Mouse (Mus musculus): ENCODE measurements around the gene Lmbr1.
A peak's percentile ranks its signal among the peaks of the same experiment; 100 is the strongest.
"Not testable (repeated sequence)": the region's sequence is repeated elsewhere in the genome, so short reads cannot be mapped to it uniquely, and the experiment has no call there.

Gene Lmbr1

DNA sequence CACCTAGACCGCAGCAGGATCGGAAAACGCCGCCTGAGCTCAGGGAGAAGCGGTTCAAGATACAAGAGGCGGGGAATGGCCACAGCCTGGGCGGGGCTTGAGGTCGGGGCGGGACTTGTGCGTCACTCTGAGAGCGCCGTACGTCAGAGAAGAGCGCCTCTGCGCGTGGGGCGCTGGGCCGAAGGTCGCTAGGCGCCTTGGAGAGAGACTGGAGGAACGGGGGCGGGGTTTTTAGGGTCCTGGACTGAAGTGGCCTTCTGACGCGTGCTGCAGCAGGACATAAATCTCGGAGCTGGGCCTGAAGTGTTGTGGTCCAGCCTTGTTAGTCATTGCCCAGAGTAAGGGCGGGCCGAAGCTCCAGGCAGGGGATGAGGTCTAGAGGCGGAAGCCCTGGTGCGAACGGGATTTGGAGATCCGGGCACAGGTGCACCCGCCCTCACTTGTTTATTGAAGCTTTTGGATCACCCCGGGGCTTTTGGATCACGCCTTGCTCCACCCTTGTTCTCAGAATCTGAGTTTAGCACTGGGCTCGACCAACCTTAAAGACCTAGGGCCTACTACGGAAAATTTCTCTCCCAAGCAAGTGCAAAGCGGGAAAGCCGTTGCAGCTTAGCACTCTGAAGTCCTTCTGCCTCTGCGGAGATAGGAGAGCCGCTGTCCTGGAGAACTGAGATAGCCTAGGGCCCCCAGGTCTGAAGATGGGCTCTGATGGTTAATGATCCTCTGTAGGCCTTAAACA, at the start of gene Lmbr1:
Lmbr1 (minus strand) TSS at position 93 of the 739 bp plus-strand sequence.
- peak; percentile 91 for DNase-seq (ENCODE audit: low spot score)

GRCm38 (mm10) chr5:29423330-29423729, 45.1 kb upstream of the Lmbr1 start:
- DNase-seq (ENCODE audit: low spot score): not testable (repeated sequence)

GRCm38 (mm10) chr5:29413041-29413440, 34.9 kb upstream of the Lmbr1 start:
- no peak for DNase-seq (ENCODE audit: low spot score)

- DNase-seq (ENCODE audit: low spot score): no peak
Observed at GRCm38 (mm10) chr5:29410854-29411253, 32.7 kb upstream of the Lmbr1 start.

GRCm38 (mm10) chr5:29398427-29398826, 20.2 kb upstream of the Lmbr1 start:
- no peak for DNase-seq (ENCODE audit: low spot score)

GRCm38 (mm10) chr5:29388944-29389765, 11.0 kb upstream of the Lmbr1 start:
- peak; percentile 68 for DNase-seq (ENCODE audit: low spot score)

- DNase-seq (ENCODE audit: low spot score): peak; percentile 44
Observed at GRCm38 (mm10) chr5:29388181-29388943, 10.2 kb upstream of the Lmbr1 start.

- no peak for DNase-seq (ENCODE audit: low spot score)
Observed at GRCm38 (mm10) chr5:29387591-29387990, 9.4 kb upstream of the Lmbr1 start.

- no peak for DNase-seq (ENCODE audit: low spot score)
Observed at GRCm38 (mm10) chr5:29382776-29383175, 4.6 kb upstream of the Lmbr1 start.

DNA sequence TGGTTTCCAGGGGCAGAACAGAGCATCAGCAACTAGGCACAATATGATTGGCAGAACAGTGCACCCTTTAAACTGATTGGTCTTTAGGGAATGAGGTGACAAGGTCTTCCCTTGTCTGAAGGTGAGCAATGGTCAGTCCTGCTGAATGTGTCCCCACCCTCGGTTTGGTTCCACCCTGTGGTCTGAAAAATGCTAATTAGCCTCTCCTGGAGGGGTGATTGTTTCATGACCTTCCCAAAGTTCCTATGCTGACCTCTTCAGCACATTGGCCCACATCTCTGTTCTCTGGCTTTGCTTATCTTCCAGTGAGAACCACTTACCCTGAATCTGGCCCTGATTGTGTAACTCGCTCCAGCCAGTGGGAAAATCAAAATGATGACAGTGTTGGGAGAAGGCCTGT, 1.9 kb upstream of the Lmbr1 start:
- no peak for DNase-seq (ENCODE audit: low spot score)

DNA sequence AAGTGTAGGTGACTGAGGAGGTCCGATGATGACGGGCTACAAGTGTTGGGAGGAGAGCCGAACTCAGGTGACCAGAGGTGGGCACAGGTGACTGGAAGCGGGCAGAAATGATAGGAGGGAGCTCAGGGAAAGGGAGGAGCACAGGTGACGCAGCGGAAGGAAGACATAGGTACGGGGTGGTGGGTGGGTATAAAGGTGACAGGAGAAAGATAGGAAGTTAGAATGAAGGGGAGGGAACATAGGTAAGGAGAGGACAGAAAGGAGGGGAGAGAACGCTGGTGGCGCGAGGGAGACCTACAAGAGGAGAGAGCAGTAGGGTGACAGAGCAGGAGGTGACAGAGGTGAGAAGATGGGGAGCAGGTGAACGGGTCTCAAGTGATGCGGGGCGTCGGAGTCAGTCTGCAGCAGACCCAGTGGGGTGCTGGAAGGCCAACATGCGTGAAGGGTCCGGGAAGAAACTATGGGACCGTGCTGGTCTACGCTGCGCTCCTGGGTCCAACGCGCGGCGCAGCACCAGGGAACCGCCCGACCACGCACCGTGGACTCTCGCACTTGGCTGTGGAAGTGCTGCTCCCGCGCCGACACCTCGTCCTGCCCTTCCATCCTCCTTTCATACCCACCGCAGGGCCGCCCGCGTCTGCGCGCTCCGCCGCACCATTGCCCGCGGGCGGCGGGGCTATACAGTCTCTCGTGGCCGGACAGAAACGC, 446 bp downstream of the Lmbr1 start:
- DNase-seq (ENCODE audit: low spot score): peak; percentile 69

DNA sequence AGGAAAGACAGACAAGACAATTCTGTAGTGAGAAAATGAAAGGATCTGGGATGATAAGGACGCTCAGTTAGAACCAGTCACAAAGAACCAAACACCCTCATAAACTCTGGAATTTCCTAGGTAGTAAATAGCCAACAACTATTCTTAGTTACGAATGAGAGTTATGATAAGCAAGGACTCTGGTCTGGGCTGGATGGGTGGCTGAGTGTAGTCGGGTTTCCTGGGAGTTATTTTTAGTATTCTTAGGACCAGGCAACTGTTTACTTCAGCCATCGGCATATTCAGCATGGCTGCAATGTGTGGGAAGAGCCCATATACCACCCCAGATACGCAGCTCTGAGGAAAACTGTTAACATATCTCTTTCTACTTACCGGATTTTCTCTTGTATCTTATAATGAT, 14.7 kb downstream of the Lmbr1 start:
- DNase-seq (ENCODE audit: low spot score): no peak

DNA sequence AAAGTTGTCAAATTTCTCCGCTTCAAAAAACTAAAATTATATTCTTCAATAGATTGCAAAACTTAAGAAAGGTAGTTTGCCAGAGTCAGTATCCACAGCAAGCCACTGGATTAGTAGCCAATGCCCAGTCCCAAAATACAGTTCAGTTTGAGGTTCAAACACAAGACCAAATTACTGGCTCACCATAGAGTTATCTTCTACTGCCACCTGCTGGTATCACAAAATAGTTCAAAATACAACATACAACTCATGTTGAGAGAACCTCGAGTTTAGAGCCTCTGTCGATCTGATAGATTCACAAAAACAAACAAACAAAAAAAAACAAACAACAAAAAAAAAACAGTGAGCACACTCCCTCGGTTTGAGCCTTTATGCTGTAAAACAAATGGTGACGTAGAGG, 42.4 kb downstream of the Lmbr1 start:
- DNase-seq (ENCODE audit: low spot score): peak; percentile 19

DNA sequence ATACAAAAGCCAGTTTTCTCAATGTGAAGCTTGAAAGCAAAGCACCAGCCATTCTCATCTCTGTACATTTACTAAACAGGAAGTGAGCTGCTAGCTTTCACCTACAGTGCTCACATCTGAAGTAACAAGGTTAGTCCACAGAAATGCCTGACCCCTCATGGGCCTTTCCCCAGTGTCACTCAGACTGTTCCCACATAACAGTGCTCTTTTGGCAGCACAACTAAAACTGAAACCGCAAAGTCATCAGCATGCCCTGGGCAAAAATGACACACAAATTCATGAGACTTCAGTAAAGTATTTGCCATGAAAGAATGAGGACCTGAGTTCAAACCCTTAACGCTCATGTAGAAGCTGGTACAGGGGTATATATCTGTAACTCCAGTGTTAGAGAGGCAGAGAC, 55.7 kb downstream of the Lmbr1 start:
- DNase-seq (ENCODE audit: low spot score): no peak

DNA sequence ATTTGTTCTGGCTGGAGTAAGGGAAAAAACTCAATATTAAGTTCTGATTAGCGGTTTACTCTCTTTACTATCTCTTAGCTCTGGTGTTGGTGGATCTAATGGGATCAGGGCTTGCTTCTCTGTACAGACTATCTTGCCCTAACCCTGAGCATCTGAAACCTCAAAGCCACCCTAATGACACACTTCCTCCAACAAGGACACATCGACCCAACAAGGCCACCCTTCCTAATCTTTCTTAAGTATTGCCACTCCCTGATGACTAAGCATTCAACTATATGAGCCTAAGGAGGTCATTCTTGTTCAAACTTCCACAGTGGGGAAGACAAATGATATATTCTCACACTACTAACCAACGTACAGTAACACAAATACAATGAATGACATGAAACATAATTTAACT, 69.0 kb downstream of the Lmbr1 start:
- no peak for DNase-seq (ENCODE audit: low spot score)

DNA sequence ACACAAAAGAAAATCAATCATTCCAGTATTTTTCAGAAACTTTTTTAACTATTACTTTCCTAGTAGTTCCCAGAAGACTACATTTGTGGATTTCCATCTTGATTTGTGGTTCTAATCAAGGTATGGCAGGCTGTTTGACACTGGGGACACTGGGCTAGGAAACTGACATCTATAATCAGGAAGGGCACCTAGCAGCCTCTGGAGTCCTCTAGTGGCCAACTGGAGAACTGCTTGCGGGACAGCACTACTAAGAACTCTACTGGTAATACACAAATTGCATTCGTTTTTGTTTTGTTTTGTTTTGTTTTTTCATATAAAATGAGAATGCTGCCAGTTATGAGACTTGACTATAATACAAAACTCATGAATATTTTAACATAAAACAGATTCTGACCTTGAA, 85.0 kb downstream of the Lmbr1 start:
- DNase-seq (ENCODE audit: low spot score): peak; percentile 48

- DNase-seq (ENCODE audit: low spot score): no peak
Observed at GRCm38 (mm10) chr5:29290110-29290509, 88.1 kb downstream of the Lmbr1 start.

DNA sequence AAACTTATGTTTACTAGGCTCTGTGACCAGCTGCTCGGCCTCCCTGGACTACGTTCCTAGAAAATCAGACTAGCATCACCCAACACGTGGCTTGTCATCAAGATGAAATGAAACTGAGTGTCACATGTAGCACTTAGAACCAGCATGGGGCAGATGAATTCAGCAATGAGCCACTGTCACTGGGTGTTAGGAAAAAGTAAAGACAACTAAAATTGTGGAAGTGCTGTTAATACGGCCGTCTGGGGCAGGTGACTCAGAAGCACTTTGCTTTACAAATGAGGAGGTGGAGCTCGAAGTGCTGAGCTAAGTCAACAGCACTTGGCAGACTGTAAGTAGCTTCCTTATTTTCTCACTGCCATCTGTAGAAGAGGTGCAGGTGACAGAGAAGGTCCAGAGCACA, 88.5 kb downstream of the Lmbr1 start:
- DNase-seq (ENCODE audit: low spot score): peak; percentile 7

GRCm38 (mm10) chr5:29281081-29281480, 97.1 kb downstream of the Lmbr1 start:
- DNase-seq (ENCODE audit: low spot score): no peak

DNA sequence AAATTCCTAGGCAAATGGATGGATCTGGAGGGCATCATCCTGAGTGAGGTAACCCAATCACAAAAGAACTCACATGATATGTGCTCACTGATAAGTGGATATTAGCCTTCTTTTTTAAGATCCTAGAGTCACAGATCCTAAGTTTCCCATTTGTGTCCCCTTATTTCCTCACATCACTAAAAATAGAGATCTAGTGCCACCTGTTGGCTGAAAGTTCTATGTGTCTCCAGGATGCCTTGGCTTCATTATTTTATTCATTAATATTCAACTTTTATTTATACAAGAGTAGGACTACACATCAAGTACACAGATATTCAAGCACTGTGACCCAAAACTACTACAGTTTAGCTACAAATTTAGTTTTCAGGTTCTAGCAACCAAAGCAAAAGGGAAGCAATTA, 103.4 kb downstream of the Lmbr1 start:
- peak; percentile 11 for DNase-seq (ENCODE audit: low spot score)

DNA sequence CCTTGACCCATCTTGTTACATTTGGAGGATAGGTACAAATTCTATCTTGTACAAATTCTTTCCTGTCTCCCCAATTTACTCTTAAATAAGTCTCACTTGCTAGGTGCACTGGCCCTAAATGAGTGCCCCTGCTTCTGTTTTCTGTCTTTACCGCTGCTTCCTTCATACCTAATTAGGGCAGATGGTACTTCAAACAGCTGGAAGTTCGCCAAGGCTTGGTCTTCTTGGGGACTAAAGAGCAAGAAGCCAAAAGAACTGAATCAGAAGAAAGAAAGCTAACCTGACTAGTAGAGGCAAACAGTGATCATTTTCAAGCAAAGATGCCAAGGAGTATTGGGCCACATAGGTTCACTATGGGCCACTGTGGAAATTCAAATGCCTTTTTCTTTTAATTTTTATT, 104.8 kb downstream of the Lmbr1 start:
- no peak for DNase-seq (ENCODE audit: low spot score)

- no peak for DNase-seq (ENCODE audit: low spot score)
Observed at GRCm38 (mm10) chr5:29270879-29271278, 107.3 kb downstream of the Lmbr1 start.
